Mouse (Mus musculus): Measurements from ENCODE around the gene Znhit2. TPM values are rescaled to one million over a fixed set of nuclear protein-coding genes. Genes with fewer than 3 reads are reported as not detected.

The Znhit2 gene
- total RNA-seq, 2 experiments from 2014 or later: 13.2 to 13.4 TPM

DNA sequence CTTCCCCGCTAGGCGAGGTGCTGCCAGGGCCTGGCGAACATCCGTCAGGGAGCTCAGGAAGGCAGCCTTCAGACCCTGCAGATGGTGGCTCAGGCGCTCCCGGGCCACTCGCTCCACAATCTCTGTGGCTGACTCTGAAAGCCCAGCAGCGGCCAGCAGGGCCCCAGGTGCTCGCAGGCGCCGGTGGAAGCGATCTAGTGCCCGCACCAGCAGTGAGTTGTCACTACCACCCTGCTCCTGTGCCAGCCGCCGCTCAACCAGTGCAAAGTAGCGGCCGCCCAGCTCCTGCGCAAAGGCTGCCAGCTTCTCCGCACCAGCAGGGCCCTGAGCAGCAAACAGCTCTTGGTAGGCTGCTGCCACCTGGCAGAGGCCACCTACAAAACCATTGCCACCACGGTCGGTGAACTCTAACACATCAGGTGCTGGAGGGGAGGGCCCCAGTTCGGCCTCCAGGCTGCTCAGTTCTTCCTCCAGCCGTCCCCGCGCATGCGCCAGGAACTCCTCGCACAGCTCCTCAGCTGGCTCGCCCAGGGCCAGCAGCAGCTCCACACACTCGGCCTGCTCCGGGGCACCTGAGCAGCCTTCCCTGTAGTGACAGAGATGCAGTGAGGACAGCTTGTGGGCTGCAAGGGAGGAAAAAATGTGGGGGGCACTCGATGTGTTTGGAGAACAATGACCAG lies 9.7 kb downstream of the Znhit2 start:
- DNase-seq (ENCODE audit: low spot score in 2 of 2): no peak

DNA sequence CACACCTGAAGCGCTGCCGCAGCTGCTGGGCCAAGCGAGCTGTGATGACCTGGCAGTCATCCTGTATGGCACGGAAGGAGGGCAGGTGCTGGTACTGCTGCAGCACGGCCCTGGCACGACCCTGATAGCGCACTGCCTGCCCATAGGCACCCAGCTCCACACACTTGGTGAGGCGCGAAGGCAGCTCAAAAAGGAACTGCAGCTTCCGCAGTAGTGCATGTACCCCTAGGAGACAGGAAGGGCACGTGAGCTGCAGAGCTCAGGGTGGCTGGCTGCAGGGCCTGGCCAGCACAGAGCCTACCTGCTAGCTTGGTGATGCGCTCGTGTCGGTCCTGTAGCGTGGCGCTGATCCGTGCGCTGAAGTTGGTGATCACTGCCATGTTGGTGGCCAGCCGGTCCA lies 10.3 kb downstream of the Znhit2 start:
- DNase-seq (ENCODE audit: low spot score in 2 of 2): no peak

DNA sequence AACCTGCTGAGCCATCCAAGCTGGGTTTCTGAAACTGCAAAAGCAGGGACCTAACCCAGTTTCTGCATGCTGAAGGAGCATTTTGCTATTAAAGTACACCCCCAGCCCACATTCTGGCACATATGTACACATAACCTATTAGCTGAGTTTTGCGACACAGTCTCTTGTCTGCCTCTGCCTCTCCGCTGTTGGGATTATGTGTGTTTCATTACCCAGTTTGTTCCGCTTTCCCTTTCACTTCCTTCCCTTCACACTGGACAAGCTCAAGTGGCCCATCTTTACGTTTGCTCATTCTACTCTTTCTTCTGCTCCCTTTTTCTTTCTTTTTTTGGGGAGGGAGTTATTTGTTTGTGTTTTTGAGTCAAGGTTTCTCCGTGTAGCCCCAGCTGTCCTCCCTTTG lies 12.9 kb downstream of the Znhit2 start:
- DNase-seq (ENCODE audit: low spot score in 2 of 2): no peak

- DNase-seq (ENCODE audit: low spot score in 2 of 2): peak; percentile 55 to 79
These were observed 15.8 kb downstream of the Znhit2 start, which contains the start of gene Vps51 for GRCm38 (mm10) chr19:6076564-6077393. Gene Vps51 (minus strand): TSS chr19:6077231.

GRCm38 (mm10) chr19:6079983-6080480 lies 19.0 kb downstream of the Znhit2 start, which contains the start of gene Tmem262:
Gene Tmem262 (plus strand): TSS chr19:6080033.
- DNase-seq (ENCODE audit: low spot score in 2 of 2): no peak

GRCm38 (mm10) chr19:6082156-6082555 lies 21.2 kb downstream of the Znhit2 start, which contains the start of gene Gm28374:
Gene Gm28374 (minus strand): TSS chr19:6082256.
- DNase-seq (ENCODE audit: low spot score in 2 of 2): no peak

GRCm38 (mm10) chr19:6084478-6085248 lies 23.7 kb downstream of the Znhit2 start, which contains the start of the genes Zfpl1 and Cdca5:
Gene Zfpl1 (minus strand): TSS chr19:6084956.
Gene Cdca5 (plus strand): TSS chr19:6084983.
- peak; percentile 83 to 94 for DNase-seq (ENCODE audit: low spot score in 2 of 2)

DNA sequence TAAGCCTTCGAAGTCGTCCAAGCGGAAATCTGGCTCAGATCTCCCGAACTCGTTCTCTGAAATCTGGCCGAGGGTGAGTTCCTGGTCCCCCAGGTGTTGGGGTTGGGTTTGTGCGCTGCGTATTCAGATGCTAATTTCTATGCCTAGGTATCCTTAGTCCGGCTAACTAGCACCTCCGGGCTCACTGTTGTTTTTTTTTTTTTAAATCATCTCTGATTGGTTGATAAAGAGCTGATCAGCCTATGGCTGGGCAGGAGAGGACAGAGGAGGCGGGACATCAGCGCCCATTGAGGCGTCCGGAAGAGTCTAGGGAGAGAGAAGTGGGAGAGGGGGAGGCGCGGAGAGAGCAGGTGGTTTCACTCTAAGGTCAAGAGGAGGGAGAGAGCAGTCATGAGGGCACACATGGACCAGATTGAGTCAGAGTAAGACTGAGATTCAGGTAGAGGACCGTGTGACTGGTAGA lies 24.5 kb downstream of the Znhit2 start:
- DNase-seq (ENCODE audit: low spot score in 2 of 2): no peak

- DNase-seq (ENCODE audit: low spot score in 2 of 2): no peak
These were observed 27.8 kb downstream of the Znhit2 start for GRCm38 (mm10) chr19:6088841-6089240.

GRCm38 (mm10) chr19:6094119-6094518 lies 33.1 kb downstream of the Znhit2 start, which contains the start of gene AC131692.1:
Gene AC131692.1 (plus strand): TSS chr19:6094419.
- DNase-seq (ENCODE audit: low spot score in 2 of 2): no peak

DNA sequence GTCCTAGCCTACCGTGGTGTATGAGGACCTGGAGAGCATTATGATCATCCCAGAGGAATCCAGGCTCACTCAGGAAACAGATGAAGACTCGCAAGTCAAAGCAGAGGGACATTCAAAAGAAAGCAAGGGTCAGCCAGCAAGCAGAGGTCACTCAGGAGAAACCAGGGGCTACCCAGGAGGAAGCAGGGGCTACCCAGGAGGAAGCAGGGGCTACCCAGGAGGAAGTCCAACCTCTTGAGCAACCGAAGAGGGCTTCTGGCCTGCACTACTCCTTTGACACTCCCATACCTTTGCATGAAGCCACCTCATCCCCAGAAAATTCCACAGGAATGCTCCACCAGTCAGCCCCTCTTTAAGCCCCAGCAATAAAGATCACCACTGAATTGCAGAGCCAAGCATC lies 36.9 kb downstream of the Znhit2 start:
- DNase-seq (ENCODE audit: low spot score in 2 of 2): no peak

DNA sequence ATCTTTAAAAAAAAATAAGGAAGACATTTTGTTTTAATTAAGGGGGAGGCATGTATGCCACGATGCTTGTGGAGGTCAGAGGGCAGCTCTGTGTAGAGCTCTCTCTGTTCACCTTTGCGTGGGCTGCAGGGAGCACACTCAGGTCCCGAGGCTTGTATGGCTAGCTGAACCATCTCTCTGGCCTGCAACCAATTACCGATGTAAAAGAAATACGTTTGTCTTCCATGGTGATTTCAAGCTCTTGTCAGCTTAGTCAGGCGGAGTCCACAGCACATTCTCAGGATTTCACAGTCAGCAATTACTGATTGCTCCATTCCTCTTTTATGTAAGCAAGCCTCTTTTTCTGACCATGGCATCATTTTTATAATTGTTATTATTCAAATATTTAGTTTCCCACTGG lies 40.2 kb downstream of the Znhit2 start:
- DNase-seq (ENCODE audit: low spot score in 2 of 2): no peak

DNA sequence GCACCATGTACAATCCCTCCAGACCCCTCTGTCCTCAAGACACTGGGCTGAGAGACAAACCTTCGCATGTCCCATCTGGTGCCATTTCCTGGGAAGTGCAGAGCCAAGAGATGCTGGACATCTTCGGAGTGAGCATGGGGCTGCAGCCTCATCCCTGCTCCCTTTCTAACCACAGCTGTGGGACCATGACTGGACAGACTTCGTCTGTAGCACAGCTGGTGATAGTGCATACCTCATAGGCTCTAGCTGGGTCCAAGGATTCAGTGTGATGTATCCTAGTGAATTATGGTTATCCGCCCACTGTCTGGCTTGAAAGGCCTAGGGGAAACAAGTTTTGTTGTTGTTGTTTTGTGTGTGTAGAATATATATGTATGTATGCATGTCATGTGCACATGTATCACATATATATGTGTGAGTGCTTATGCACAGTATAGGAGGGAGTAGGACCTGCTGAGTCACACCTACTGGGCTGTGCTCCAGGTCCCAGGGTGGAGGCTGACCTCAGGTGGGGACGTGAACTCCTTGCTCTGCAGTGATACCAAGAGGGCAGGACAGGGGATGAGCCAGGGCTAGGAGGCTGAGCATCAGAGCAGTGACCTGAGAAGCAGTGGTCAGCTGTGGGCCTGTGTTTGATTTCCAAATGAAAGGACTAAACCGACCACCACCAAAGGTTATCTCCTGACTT lies 41.3 kb downstream of the Znhit2 start:
- DNase-seq (ENCODE audit: low spot score in 2 of 2): no peak

DNA sequence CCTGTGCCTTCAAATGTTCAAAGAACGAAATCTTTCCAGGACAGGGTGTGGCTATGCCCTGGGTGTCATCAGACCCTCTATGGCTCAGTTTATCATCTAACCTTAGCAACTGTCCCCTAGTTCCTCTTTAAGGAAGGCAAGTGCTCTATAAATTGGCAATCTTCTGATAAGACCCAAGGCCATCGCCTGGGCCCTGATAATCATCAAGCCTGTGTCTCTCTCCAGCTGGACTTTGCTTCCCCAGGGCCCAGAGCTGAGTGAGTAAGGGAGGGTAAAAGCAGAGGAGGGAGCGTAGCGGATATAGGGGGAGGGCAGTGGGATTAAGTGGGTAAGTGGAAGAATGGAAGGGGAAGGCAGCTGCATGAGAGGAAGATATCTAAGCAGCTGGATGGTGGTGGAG lies 43.5 kb downstream of the Znhit2 start:
- no peak for DNase-seq (ENCODE audit: low spot score in 2 of 2)

DNA sequence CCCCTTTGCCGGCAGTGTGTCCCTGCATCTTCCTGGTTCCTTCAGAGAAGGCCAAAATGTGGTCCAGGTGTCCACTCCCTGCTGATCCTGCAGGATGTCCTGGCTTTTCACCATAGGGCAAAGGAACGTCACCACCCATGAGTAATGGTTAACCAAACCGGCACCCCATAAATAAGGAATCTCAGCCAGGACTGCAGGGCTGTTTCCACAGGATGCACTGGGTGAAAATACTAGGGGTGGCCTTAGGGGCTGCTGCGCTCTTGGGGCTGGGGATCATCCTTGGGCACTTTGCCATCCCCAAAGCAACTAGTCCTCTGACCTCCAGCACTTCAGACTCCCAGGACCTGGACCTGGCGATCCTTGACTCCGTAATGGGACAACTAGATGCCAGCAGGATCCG lies 44.6 kb downstream of the Znhit2 start, which contains the start of gene Naaladl1:
Naaladl1 (plus strand) TSS at position 197 of the 400 bp plus-strand sequence.
- DNase-seq (ENCODE audit: low spot score in 2 of 2): no peak

Small RNA genes lying within 50 kb of the gene (microRNA-seq; reads per million reads assigned to microRNA genes)
- 1.3 reads per million for gene Mir6988

Other genes with a start within 250 kb of the Znhit2 start
- gene Frmd8, start 185.9 kb upstream of the Znhit2 start, total RNA-seq (2021): 10 to 100 TPM; 16.2 to 16.7 TPM
- gene Slc25a45, start 183.4 kb upstream of the Znhit2 start, total RNA-seq (2021): 1 to 10 TPM; 3.7 to 3.8 TPM
- 1 to 10 TPM; 1.5 to 2.6 TPM for gene Tigd3, start 167.0 kb upstream of the Znhit2 start, total RNA-seq (2021)
- 100 to 1,000 TPM in 1 of 2 experiments, 10 to 100 TPM in 1; 97.8 to 121 TPM for gene Dpf2, start 148.2 kb upstream of the Znhit2 start, total RNA-seq (2021)
- 10 to 100 TPM; 23.1 to 27.4 TPM for gene Cdc42ep2, start 136.4 kb upstream of the Znhit2 start, total RNA-seq (2021)
- 10 to 100 TPM; 24.6 to 28.6 TPM for gene Pola2, start 97.0 kb upstream of the Znhit2 start, total RNA-seq (2021)
- not detected for gene Slc22a20, start 75.0 kb upstream of the Znhit2 start, total RNA-seq (2021)
- gene Capn1, start 45.3 kb upstream of the Znhit2 start, total RNA-seq (2021): 10 to 100 TPM; 70.9 to 79.6 TPM
- 10 to 100 TPM; 28.9 to 30.7 TPM for gene Syvn1, start 14.6 kb upstream of the Znhit2 start, total RNA-seq (2021)
- 10 to 100 TPM; 45.0 to 46.2 TPM for gene Mrpl49, start 3.4 kb upstream of the Znhit2 start, total RNA-seq (2021)
- gene Fau, start 3.3 kb upstream of the Znhit2 start, total RNA-seq (2021): 1,000 to 10,000 TPM in 1 of 2 experiments, 100 to 1,000 TPM in 1; 949 to 1,029 TPM
- gene Tm7sf2, start 7.2 kb downstream of the Znhit2 start, total RNA-seq (2021): 10 to 100 TPM in 1 of 2 experiments, 1 to 10 TPM in 1; 9.9 to 14.7 TPM
- gene Vps51, start 16.0 kb downstream of the Znhit2 start, total RNA-seq (2021): 10 to 100 TPM; 35.4 to 37.7 TPM
- not detected for gene Tmem262, start 18.8 kb downstream of the Znhit2 start, total RNA-seq (2021)
- gene Gm28374, start 21.1 kb downstream of the Znhit2 start, total RNA-seq (2021): under 1 TPM in 1 of 2 experiments, not detected in 1; 0.52 TPM
- 10 to 100 TPM; 28.5 to 34.6 TPM for gene Zfpl1, start 23.8 kb downstream of the Znhit2 start, total RNA-seq (2021)
- 1 to 10 TPM; 7.7 to 8.1 TPM for gene Cdca5, start 23.8 kb downstream of the Znhit2 start, total RNA-seq (2021)
- under 1 TPM in 1 of 2 experiments, not detected in 1; 0.54 TPM for gene AC131692.1, start 33.2 kb downstream of the Znhit2 start, total RNA-seq (2021)
- gene Naaladl1, start 44.6 kb downstream of the Znhit2 start, total RNA-seq (2021): under 1 TPM; 0.27 to 0.44 TPM
- 10 to 100 TPM; 14.8 to 16.2 TPM for gene Sac3d1, start 57.5 kb downstream of the Znhit2 start, total RNA-seq (2021)
- gene Snx15, start 67.1 kb downstream of the Znhit2 start, total RNA-seq (2021): 10 to 100 TPM; 16.2 to 17.1 TPM
- gene Batf2, start 79.8 kb downstream of the Znhit2 start, total RNA-seq (2021): under 1 TPM; 0.26 to 0.42 TPM
- 10 to 100 TPM; 60.2 to 61.7 TPM for gene Arl2, start 80.4 kb downstream of the Znhit2 start, total RNA-seq (2021)
- not detected for gene Majin, start 123.2 kb downstream of the Znhit2 start, total RNA-seq (2021)
- not detected for gene Gpha2, start 165.2 kb downstream of the Znhit2 start, total RNA-seq (2021)
- gene Ppp2r5b, start 174.7 kb downstream of the Znhit2 start, total RNA-seq (2021): 10 to 100 TPM; 26.2 to 26.4 TPM
- gene Atg2a, start 180.5 kb downstream of the Znhit2 start, total RNA-seq (2021): 10 to 100 TPM; 15.5 to 16.7 TPM
- gene Ehd1, start 215.5 kb downstream of the Znhit2 start, total RNA-seq (2021): 10 to 100 TPM; 91.3 to 93.9 TPM
- gene Cdc42bpg, start 245.3 kb downstream of the Znhit2 start, total RNA-seq (2021): 1 to 10 TPM; 6.9 to 7.7 TPM